Mouse (Mus musculus): ENCODE results near the gene Gga1.

DNA sequence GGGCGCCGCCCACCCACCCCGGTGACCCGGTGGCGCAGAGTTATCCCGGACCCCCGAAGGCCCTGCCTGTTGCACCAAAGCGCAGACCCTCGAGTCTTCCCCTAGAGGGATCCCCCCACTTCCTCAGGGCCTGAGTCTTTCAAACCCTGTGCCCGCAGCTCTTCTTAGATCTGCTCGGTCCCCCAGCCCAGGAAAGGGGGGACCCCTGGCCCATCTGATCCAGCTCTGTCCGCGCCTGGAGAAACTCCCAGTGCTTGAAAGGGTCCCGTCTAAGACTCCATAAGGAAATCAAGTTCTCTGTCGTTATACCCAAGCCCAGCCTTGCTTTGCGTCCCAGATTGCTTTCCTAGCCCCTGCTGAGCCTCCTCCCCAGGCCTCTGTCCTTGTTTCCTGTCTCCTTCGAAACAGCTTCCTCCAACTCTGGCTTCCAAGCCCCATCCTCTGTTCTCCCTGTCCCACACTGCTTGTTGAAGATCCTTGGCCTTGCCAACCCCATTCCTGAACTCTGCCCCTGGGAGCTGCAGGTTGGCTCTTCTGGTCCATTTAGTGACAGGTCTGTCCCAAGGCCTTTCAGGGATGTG, 910 bp downstream of the Gga1 start:
- TF ChIP-seq POLR2A (IDR thresholded peaks at IDR 0.05; ENCODE audit: borderline replicate concordance, control insufficient read depth, low read depth, low read length): no peak
- no peak for TF ChIP-seq CTCF (IDR thresholded peaks at IDR 0.05; ENCODE audit: control insufficient read depth, insufficient read depth, low read length)
